Mouse (Mus musculus) cerebellum, adult 2 months (tissue): ENCODE data around the gene Mcf2l. TPM values are rescaled to one million over a fixed set of nuclear protein-coding genes. Genes with fewer than 3 reads are reported as not detected.

Experiments used
- DNase-seq, 2 experiments: peaks; one replicate each; pipeline ENCODE4 v3.0.0; 2021
- H3K27ac ChIP-seq: fragments of 200-500 bp; 2 replicates; pipeline ENCODE4 v1.5.1; 2012; ENCODE audit warnings: low read length, control low read depth, inconsistent platforms; ENCODE audit not compliant: insufficient read depth
- H3K27me3 ChIP-seq: fragments of 200-500 bp; 2 replicates; pipeline ENCODE4 v1.6.1; 2012; ENCODE audit warnings: inconsistent platforms, mild to moderate bottlenecking, low read length, moderate library complexity; ENCODE audit not compliant: control insufficient read depth, insufficient read depth
- H3K4me1 ChIP-seq: fragments of 200-500 bp; 2 replicates; pipeline ENCODE4 v1.6.1; 2011; ENCODE audit warnings: low read length; ENCODE audit not compliant: control insufficient read depth, insufficient read depth
- H3K4me3 ChIP-seq: fragments of 200-500 bp; replicated peaks from 2 replicates; pipeline ENCODE3; 2011; ENCODE audit warnings: mild to moderate bottlenecking, low read depth, low read length, control low read depth; ENCODE audit not compliant: insufficient read depth
- CTCF ChIP-seq: fragments of 200-500 bp; IDR thresholded peaks from 2 replicates; pipeline ENCODE4 v1.5.1; 2011; ENCODE audit warnings: low read depth, mild to moderate bottlenecking, control low read depth, low read length, moderate library complexity, borderline replicate concordance; ENCODE audit not compliant: insufficient read depth
- POLR2A ChIP-seq: fragments of 200-500 bp; IDR thresholded peaks from 2 replicates; pipeline ENCODE4 v1.6.1; 2011; ENCODE audit warnings: low read length, control low read depth, borderline replicate concordance; ENCODE audit not compliant: insufficient read depth
- WGBS: fragments of 180-500 bp; shearing (Covaris S2); methylation state at CpG from one replicate; pipeline ENCODE4 v1.1.7; 2018; 5-methylcytosine and 5-hydroxymethylcytosine counted together
- polyA plus RNA-seq: library from polyadenylated mRNA; depleted of rRNA; stranded (reverse); fragments of >200 nt; gene quantifications from 2 replicates; pipeline ENCODE4 v1.2.3, GENCODE M21; 2012

The Mcf2l gene
- polyA plus RNA-seq, 1 experiment: 158 TPM

GRCm38 (mm10) chr8:12977325-12977724 lies 103.7 kb downstream of the Mcf2l start:
- Histone ChIP-seq H3K4me3 (no peak overlapping the region), H3K27me3 (no peaks in the 10 kb centered on the region), H3K4me1 (peaks cover 18% of the 10 kb centered on the region), H3K27ac (no peak overlapping the region)
- TF ChIP-seq CTCF (no peak), POLR2A (no peak)
- 76% methylated on average over 12 of the region's 12 CpGs for WGBS
- DNase-seq: no peak

GRCm38 (mm10) chr8:12978308-12978707 lies 104.7 kb downstream of the Mcf2l start:
- H3K27ac ChIP-seq: 0 out of 2 replicates have a peak overlapping the region, but pooled peaks have one; percentile 33
- H3K4me1 ChIP-seq: peaks cover 23% of the 10 kb centered on the region
- H3K27me3 ChIP-seq: no peaks in the 10 kb centered on the region
- DNase-seq: no peak
- 55% methylated on average over 2 of the region's 2 CpGs for WGBS
- no peak overlapping the region for H3K4me3 ChIP-seq
- TF ChIP-seq CTCF (no peak), POLR2A (no peak)

- H3K27ac ChIP-seq: no peak overlapping the region
- no peaks in the 10 kb centered on the region for H3K27me3 ChIP-seq
- peak; percentile 67 to 76 for DNase-seq
- 42% methylated on average over 5 of the region's 5 CpGs for WGBS
- H3K4me3 ChIP-seq: no peak overlapping the region
- peak; percentile 84 for TF ChIP-seq CTCF
- no peak for TF ChIP-seq POLR2A
- peaks cover 27% of the 10 kb centered on the region for H3K4me1 ChIP-seq
Measured at GRCm38 (mm10) chr8:12978726-12979125, 105.1 kb downstream of the Mcf2l start.

- 13% methylated on average over 18 of the region's 18 CpGs for WGBS
- TF ChIP-seq POLR2A (peak; percentile 79), CTCF (peak; percentile 53; the same call in 1 of the 2 replicates)
- peak overlapping the region; percentile 68 for H3K4me3 ChIP-seq
- H3K4me1 ChIP-seq: peaks cover 54% of the 10 kb centered on the region
- peak; percentile 88 to 94 for DNase-seq
- no peaks in the 10 kb centered on the region for H3K27me3 ChIP-seq
- H3K27ac ChIP-seq: peak overlapping the region; percentile 82
Measured at GRCm38 (mm10) chr8:12983681-12984467, 110.3 kb downstream of the Mcf2l start.

DNA sequence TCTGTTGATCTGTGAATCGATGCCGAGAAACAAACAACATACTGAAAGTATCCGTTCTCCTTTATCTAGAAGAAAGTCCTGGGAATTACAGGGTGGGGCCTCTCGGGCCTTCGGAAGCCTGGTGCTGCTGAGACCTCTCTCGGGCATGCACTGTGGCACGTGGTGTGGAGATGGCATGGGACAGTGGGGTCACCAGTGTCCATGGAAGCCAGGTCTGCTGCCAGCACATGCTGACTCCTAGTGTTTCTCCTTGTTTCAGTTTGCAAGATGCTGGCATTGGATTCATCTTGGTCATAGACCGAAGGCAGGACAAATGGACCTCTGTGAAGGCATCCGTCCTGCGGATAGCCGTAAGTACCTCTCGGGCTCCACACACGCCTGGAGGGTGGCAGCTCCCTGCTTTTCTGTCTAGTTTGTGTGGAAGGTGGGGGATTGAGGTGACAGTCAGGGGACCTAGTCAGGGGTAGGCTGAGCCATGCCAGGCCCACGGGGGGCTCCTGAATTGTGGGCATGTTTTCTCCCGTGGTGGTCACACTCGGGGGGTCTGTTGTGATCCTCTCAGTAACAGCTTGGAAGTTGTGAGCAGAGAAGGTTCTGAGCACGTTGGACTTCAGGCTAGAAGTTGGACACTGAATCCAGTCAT lies 111.1 kb downstream of the Mcf2l start:
- no peaks in the 10 kb centered on the region for H3K27me3 ChIP-seq
- 20% methylated on average over 17 of the region's 17 CpGs for WGBS
- DNase-seq: peak; percentile 60 to 67
- peak overlapping the region; percentile 81 for H3K27ac ChIP-seq
- H3K4me1 ChIP-seq: peaks cover 51% of the 10 kb centered on the region
- TF ChIP-seq POLR2A (no peak), CTCF (no peak)
- H3K4me3 ChIP-seq: peak overlapping the region; percentile 68

DNA sequence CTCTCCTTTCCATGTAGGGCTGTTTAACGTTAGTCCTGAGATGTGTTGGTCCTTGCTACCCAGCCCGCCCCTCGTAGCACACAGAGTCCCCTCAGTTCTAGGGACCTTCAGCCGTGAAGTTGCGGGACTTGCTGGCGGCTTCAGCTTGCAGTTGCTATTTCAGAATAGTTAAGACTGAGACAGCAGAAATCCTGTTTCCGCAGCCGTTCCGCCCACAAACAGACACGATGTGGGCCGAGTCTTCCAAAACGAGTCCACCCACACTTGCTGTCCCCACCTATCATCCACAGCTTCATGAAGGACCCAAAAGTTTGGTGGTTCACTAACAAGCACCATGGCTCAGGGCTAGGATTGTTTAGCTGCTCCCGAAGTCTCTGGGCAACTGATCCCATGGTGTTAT lies 111.7 kb downstream of the Mcf2l start:
- DNase-seq: peak; percentile 48 to 61
- Histone ChIP-seq H3K27ac (peak overlapping the region; percentile 81), H3K27me3 (no peaks in the 10 kb centered on the region), H3K4me3 (peak overlapping the region; percentile 68), H3K4me1 (peaks cover 46% of the 10 kb centered on the region)
- TF ChIP-seq POLR2A: no peak
- TF ChIP-seq CTCF: no peak
- 29% methylated on average over 13 of the region's 13 CpGs for WGBS

GRCm38 (mm10) chr8:12987571-12987970 lies 114.0 kb downstream of the Mcf2l start:
- TF ChIP-seq POLR2A (no peak), CTCF (no peak)
- peak overlapping the region; percentile 44 for H3K4me3 ChIP-seq
- no peaks in the 10 kb centered on the region for H3K27me3 ChIP-seq
- DNase-seq: peak; percentile 76 to 80
- WGBS: 7% methylated on average over 8 of the region's 8 CpGs
- H3K4me1 ChIP-seq: peaks cover 45% of the 10 kb centered on the region
- H3K27ac ChIP-seq: peak overlapping the region; percentile 99
